Mouse (Mus musculus): ENCODE results near the gene Itsn1. TPM values are rescaled to one million over a fixed set of nuclear protein-coding genes. Genes with fewer than 3 reads are reported as not detected.

Gene Itsn1
- polyA plus RNA-seq, 1 experiment from 2014 or later = 32.5 TPM

DNA sequence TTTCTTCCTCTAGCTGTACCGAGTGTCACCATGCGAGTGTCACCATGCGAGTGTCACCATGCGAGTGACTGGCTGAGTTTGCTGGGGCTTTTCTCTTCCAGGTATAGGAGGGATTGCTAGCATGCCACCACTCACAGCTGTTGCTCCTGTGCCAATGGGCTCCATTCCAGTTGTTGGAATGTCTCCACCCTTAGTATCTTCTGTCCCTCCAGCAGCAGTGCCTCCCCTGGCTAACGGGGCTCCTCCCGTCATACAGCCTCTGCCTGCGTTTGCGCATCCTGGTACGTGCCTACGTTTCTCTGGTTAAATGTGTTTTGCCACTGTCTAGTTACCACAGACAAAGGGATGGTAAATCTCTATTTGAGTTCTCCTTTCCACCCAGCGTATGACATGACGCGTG, 72.3 kb downstream of the Itsn1 start:
- no peak for ATAC-seq (ENCODE audit: insufficient number of reproducible peaks, low FRiP score, low TSS enrichment, low read depth)
- no peaks in the 10 kb centered on the region for H3K9me3 ChIP-seq (ENCODE audit: control insufficient read depth, low read length)
- no peak for DNase-seq (ENCODE audit: low spot score)
- peaks cover 4% of the 10 kb centered on the region; the same call in 1 of the 2 replicates for H3K36me3 ChIP-seq (ENCODE audit: control insufficient read depth, insufficient read depth, low read length)
- H3K9ac ChIP-seq (ENCODE audit: low read length) = no peak overlapping the region
- no peaks in the 10 kb centered on the region for H3K27me3 ChIP-seq (ENCODE audit: control insufficient read depth, insufficient read depth, low read length)
- H3K4me3 ChIP-seq (ENCODE audit: low read depth, low read length) = no peak overlapping the region
- no peak overlapping the region for H3K4me2 ChIP-seq (ENCODE audit: low read depth, severe bottlenecking)
- no peak overlapping the region for H3K27ac ChIP-seq (replicated peaks; ENCODE audit: low read depth, low read length)
- 95% methylated on average over 13 of the region's 13 CpGs for WGBS
- H3K4me1 ChIP-seq (ENCODE audit: control insufficient read depth, insufficient read depth, low read length) = no peaks in the 10 kb centered on the region

DNA sequence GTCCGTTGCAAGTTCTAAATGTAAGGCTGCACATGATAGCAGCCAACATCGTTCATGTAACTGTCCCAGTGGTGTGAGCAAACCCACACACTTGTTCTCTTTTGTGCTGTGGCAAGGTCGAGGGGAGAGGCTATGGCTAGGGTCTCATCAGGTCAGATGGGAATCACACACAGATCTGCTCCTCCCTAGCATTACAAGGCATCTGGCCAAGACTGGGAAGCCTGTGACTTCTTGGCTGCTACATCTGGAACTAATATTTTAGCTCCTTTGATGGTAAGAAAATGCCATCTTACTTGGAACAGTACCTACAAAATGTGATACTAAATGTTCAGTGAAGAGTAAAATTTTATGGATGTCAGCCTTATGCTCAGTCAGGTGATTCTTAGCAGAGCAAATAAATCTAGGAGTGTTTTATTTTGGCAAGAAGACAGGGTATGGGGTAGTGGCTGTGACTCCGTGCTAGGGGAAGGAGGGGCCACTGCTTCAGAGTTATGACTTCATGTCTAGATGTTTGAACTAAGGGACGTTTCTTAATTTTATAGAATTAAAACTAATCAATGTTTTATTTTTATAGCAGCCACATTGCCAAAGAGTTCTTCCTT, 73.5 kb downstream of the Itsn1 start:
- Histone ChIP-seq H3K4me3 (ENCODE audit: low read depth, low read length) (no peak overlapping the region), H3K36me3 (ENCODE audit: control insufficient read depth, insufficient read depth, low read length) (peaks cover 7% of the 10 kb centered on the region; the same call in 1 of the 2 replicates), H3K9ac (ENCODE audit: low read length) (no peak overlapping the region), H3K4me1 (ENCODE audit: control insufficient read depth, insufficient read depth, low read length) (no peaks in the 10 kb centered on the region), H3K27ac (replicated peaks; ENCODE audit: low read depth, low read length) (no peak overlapping the region), H3K4me2 (ENCODE audit: low read depth, severe bottlenecking) (no peak overlapping the region), H3K27me3 (ENCODE audit: control insufficient read depth, insufficient read depth, low read length) (no peaks in the 10 kb centered on the region), H3K9me3 (ENCODE audit: control insufficient read depth, low read length) (no peaks in the 10 kb centered on the region)
- ATAC-seq (ENCODE audit: insufficient number of reproducible peaks, low FRiP score, low TSS enrichment, low read depth) (no peak), DNase-seq (ENCODE audit: low spot score) (no peak)
- 36% methylated on average over 5 of the region's 5 CpGs for WGBS

DNA sequence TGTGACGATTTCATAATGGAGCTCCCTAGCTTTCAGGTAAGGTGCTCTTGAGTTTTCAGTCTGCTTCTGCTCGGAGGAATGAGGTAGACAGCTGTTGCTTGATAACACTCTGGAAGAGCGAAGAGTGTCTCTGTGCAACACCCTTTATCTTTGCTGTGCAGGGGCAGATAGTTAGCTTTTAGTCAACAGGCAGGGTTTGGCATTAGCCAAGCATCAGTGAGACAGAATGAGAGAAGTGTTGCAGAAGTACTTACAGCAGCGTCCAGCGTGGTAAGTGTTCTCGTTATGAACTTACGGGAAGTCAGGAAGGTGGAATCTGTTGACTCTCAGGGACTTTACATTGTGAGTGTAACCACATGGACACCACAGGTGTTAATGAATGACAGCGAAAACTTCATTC, 75.3 kb downstream of the Itsn1 start:
- H3K4me2 ChIP-seq (ENCODE audit: low read depth, severe bottlenecking) = no peak overlapping the region
- H3K27me3 ChIP-seq (ENCODE audit: control insufficient read depth, insufficient read depth, low read length) = no peaks in the 10 kb centered on the region
- no peaks in the 10 kb centered on the region for H3K4me1 ChIP-seq (ENCODE audit: control insufficient read depth, insufficient read depth, low read length)
- H3K36me3 ChIP-seq (ENCODE audit: control insufficient read depth, insufficient read depth, low read length) = peaks cover 9% of the 10 kb centered on the region; the same call in 1 of the 2 replicates
- H3K27ac ChIP-seq (replicated peaks; ENCODE audit: low read depth, low read length) = no peak overlapping the region
- no peak overlapping the region for H3K9ac ChIP-seq (ENCODE audit: low read length)
- no peaks in the 10 kb centered on the region for H3K9me3 ChIP-seq (ENCODE audit: control insufficient read depth, low read length)
- WGBS = 79% methylated on average over 8 of the region's 8 CpGs
- ATAC-seq (ENCODE audit: insufficient number of reproducible peaks, low FRiP score, low TSS enrichment, low read depth) (no peak), DNase-seq (ENCODE audit: low spot score) (no peak)
- H3K4me3 ChIP-seq (ENCODE audit: low read depth, low read length) = no peak overlapping the region

DNA sequence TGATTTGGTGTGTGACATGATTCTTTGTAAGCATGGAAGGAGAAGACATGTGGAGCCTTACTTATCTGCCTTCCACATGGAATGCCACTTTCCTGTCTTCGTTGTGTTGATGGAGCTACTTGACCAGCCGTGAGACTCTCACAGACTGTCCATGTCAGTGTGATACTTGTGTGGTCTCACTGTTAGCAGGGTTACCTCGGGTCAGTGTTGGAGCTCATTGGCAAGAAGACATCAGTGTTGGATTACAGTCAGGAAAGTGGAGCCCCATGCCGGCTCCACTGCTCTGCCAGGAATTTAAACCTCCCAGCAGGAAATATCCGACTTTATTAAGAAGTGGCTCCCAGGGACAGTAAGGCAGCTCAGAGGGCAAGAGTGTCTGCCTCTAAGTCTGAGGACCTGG, 75.8 kb downstream of the Itsn1 start:
- Histone ChIP-seq H3K4me2 (ENCODE audit: low read depth, severe bottlenecking) (no peak overlapping the region), H3K4me1 (ENCODE audit: control insufficient read depth, insufficient read depth, low read length) (no peaks in the 10 kb centered on the region), H3K4me3 (ENCODE audit: low read depth, low read length) (no peak overlapping the region), H3K9ac (ENCODE audit: low read length) (no peak overlapping the region), H3K27ac (replicated peaks; ENCODE audit: low read depth, low read length) (no peak overlapping the region), H3K9me3 (ENCODE audit: control insufficient read depth, low read length) (no peaks in the 10 kb centered on the region), H3K27me3 (ENCODE audit: control insufficient read depth, insufficient read depth, low read length) (no peaks in the 10 kb centered on the region), H3K36me3 (ENCODE audit: control insufficient read depth, insufficient read depth, low read length) (peaks cover 12% of the 10 kb centered on the region; the same call in 1 of the 2 replicates)
- DNase-seq (ENCODE audit: low spot score) = no peak
- 54% methylated on average over 5 of the region's 5 CpGs for WGBS
- no peak for ATAC-seq (ENCODE audit: insufficient number of reproducible peaks, low FRiP score, low TSS enrichment, low read depth)

DNA sequence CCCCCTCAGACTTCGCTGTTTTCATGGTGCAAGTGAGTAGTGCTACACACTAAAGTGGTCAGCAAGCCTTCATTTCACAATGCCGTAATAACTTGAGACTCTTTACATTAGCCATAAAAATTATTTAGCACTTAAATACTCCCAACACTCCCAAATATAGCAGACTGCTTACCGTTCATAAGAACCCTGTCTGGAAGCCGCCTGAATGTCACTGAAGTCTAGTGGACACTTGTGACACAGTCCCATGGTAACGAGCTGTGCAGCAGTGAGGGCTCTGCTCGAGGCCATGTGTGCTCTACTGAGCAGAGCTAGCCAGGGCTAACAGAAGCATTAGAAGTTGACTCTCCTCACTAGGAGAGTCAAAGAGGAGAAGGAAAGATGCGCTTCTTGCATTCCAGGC, 81.2 kb downstream of the Itsn1 start:
- no peak overlapping the region for H3K9ac ChIP-seq (ENCODE audit: low read length)
- no peak overlapping the region for H3K4me3 ChIP-seq (ENCODE audit: low read depth, low read length)
- H3K27me3 ChIP-seq (ENCODE audit: control insufficient read depth, insufficient read depth, low read length) = no peaks in the 10 kb centered on the region
- no peaks in the 10 kb centered on the region for H3K4me1 ChIP-seq (ENCODE audit: control insufficient read depth, insufficient read depth, low read length)
- H3K4me2 ChIP-seq (ENCODE audit: low read depth, severe bottlenecking) = no peak overlapping the region
- peaks cover 13% of the 10 kb centered on the region; the same call in 1 of the 2 replicates for H3K36me3 ChIP-seq (ENCODE audit: control insufficient read depth, insufficient read depth, low read length)
- WGBS = 84% methylated on average over 7 of the region's 7 CpGs
- DNase-seq (ENCODE audit: low spot score) = no peak
- ATAC-seq (ENCODE audit: insufficient number of reproducible peaks, low FRiP score, low TSS enrichment, low read depth) = no peak
- no peak overlapping the region for H3K27ac ChIP-seq (replicated peaks; ENCODE audit: low read depth, low read length)
- no peaks in the 10 kb centered on the region for H3K9me3 ChIP-seq (ENCODE audit: control insufficient read depth, low read length)

DNA sequence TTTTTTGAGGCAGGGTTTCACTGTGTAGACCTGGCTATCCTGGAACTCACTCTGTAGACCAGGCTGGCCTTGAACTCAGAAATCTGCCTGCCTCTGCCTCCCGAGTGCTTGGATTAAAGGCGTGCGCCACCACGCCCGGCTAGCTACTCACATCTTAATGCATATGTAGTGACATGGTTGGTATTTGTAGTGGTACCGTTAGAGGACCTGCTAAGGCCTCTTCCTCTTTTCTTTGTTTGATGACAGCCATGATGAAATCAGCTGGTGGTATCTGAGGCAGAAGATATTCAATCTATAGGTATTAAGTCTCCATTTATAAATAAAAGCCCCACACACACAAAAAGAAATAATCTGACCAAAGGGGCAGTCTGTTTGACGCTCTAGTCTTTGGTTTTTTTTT, 82.3 kb downstream of the Itsn1 start:
- DNase-seq (ENCODE audit: low spot score) (no peak), ATAC-seq (ENCODE audit: insufficient number of reproducible peaks, low FRiP score, low TSS enrichment, low read depth) (no peak)
- H3K9me3 ChIP-seq (ENCODE audit: control insufficient read depth, low read length) = no peaks in the 10 kb centered on the region
- H3K27ac ChIP-seq (replicated peaks; ENCODE audit: low read depth, low read length) = no peak overlapping the region
- no peaks in the 10 kb centered on the region for H3K4me1 ChIP-seq (ENCODE audit: control insufficient read depth, insufficient read depth, low read length)
- H3K9ac ChIP-seq (ENCODE audit: low read length) = no peak overlapping the region
- WGBS = 94% methylated on average over 7 of the region's 7 CpGs
- no peak overlapping the region for H3K4me2 ChIP-seq (ENCODE audit: low read depth, severe bottlenecking)
- no peaks in the 10 kb centered on the region for H3K27me3 ChIP-seq (ENCODE audit: control insufficient read depth, insufficient read depth, low read length)
- peaks cover 12% of the 10 kb centered on the region; the same call in 1 of the 2 replicates for H3K36me3 ChIP-seq (ENCODE audit: control insufficient read depth, insufficient read depth, low read length)
- H3K4me3 ChIP-seq (ENCODE audit: low read depth, low read length) = no peak overlapping the region

GRCm38 (mm10) chr16:91811876-91812275, 82.8 kb downstream of the Itsn1 start:
- DNase-seq (ENCODE audit: low spot score) = no peak
- Histone ChIP-seq H3K4me3 (ENCODE audit: low read depth, low read length) (no peak overlapping the region), H3K9me3 (ENCODE audit: control insufficient read depth, low read length) (no peaks in the 10 kb centered on the region), H3K36me3 (ENCODE audit: control insufficient read depth, insufficient read depth, low read length) (peaks cover 15% of the 10 kb centered on the region), H3K4me1 (ENCODE audit: control insufficient read depth, insufficient read depth, low read length) (no peaks in the 10 kb centered on the region), H3K27me3 (ENCODE audit: control insufficient read depth, insufficient read depth, low read length) (no peaks in the 10 kb centered on the region), H3K4me2 (ENCODE audit: low read depth, severe bottlenecking) (no peak overlapping the region), H3K9ac (ENCODE audit: low read length) (no peak overlapping the region), H3K27ac (replicated peaks; ENCODE audit: low read depth, low read length) (no peak overlapping the region)
- WGBS = 91% methylated on average over 9 of the region's 9 CpGs
- no peak for ATAC-seq (ENCODE audit: insufficient number of reproducible peaks, low FRiP score, low TSS enrichment, low read depth)

DNA sequence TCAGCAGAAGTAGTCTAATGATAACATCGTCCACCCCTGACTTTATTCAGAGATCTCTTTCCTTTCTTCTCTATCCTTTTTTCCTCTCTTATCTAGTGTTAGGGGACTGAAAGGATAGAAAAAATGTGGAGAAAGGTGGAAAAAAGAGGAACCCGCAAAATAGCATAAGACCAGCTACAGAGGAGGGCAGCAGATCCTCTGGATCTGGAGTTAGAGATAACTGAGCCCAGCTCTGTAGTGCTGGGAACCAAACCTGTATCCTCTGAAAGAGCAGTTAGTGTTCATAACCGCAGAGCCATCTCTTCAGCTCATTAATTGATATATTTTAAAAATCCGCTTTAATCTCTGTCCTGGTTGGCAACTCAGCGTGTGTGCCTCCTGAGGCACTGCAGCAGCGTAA, 84.5 kb downstream of the Itsn1 start:
- ATAC-seq (ENCODE audit: insufficient number of reproducible peaks, low FRiP score, low TSS enrichment, low read depth) = no peak
- no peaks in the 10 kb centered on the region for H3K27me3 ChIP-seq (ENCODE audit: control insufficient read depth, insufficient read depth, low read length)
- no peak overlapping the region for H3K27ac ChIP-seq (replicated peaks; ENCODE audit: low read depth, low read length)
- H3K9me3 ChIP-seq (ENCODE audit: control insufficient read depth, low read length) = no peaks in the 10 kb centered on the region
- H3K36me3 ChIP-seq (ENCODE audit: control insufficient read depth, insufficient read depth, low read length) = peaks cover 24% of the 10 kb centered on the region
- DNase-seq (ENCODE audit: low spot score) = no peak
- no peak overlapping the region for H3K4me2 ChIP-seq (ENCODE audit: low read depth, severe bottlenecking)
- no peak overlapping the region for H3K9ac ChIP-seq (ENCODE audit: low read length)
- no peaks in the 10 kb centered on the region for H3K4me1 ChIP-seq (ENCODE audit: control insufficient read depth, insufficient read depth, low read length)
- WGBS = 93% methylated on average over 6 of the region's 6 CpGs
- H3K4me3 ChIP-seq (ENCODE audit: low read depth, low read length) = no peak overlapping the region

- no peaks in the 10 kb centered on the region for H3K4me1 ChIP-seq (ENCODE audit: control insufficient read depth, insufficient read depth, low read length)
- 91% methylated on average over 3 of the region's 3 CpGs for WGBS
Measured at GRCm38 (mm10) chr16:91815067-91815466, 86.0 kb downstream of the Itsn1 start.

More at GRCm38 (mm10) chr16:91815067-91815466, 86.0 kb downstream of the Itsn1 start:
- Histone ChIP-seq H3K27me3 (ENCODE audit: control insufficient read depth, insufficient read depth, low read length) (no peaks in the 10 kb centered on the region), H3K9me3 (ENCODE audit: control insufficient read depth, low read length) (no peaks in the 10 kb centered on the region), H3K9ac (ENCODE audit: low read length) (no peak overlapping the region), H3K27ac (replicated peaks; ENCODE audit: low read depth, low read length) (no peak overlapping the region), H3K4me2 (ENCODE audit: low read depth, severe bottlenecking) (no peak overlapping the region), H3K36me3 (ENCODE audit: control insufficient read depth, insufficient read depth, low read length) (peaks cover 28% of the 10 kb centered on the region), H3K4me3 (ENCODE audit: low read depth, low read length) (no peak overlapping the region)
- DNase-seq (ENCODE audit: low spot score) (no peak), ATAC-seq (ENCODE audit: insufficient number of reproducible peaks, low FRiP score, low TSS enrichment, low read depth) (no peak)
